Mouse (Mus musculus): ENCODE results near the gene Adamts7.

The Adamts7 gene

DNA sequence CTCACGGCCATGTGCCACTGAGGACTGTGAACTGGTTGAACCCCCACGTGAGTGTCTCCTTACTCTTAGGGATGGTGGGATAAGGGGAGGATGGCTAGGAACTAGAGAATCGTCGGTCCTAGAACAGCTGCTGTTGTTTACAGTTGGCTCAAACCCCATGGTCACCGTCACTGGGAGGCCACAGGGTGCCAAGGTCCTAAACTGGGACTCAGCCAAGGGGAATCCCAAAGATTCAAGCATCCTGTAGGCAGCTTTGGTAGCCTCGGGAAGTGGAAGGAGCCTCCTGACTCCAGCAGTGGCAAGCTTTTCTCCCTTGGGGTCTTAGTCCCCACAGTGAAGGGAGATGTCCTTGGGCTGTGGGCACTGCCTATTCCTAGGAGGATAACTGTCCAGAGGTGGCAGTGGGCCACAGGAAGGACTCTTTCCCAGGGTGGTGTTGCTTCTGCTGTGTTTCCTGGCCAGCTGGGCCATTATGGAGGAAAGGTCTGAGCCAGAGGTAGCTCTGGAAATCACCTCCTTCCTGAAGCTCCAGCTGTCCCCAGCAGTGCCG is 34.3 kb downstream of the Adamts7 start:
- in situ Hi-C loops (cut with MboI, MseI): no loop called here

DNA sequence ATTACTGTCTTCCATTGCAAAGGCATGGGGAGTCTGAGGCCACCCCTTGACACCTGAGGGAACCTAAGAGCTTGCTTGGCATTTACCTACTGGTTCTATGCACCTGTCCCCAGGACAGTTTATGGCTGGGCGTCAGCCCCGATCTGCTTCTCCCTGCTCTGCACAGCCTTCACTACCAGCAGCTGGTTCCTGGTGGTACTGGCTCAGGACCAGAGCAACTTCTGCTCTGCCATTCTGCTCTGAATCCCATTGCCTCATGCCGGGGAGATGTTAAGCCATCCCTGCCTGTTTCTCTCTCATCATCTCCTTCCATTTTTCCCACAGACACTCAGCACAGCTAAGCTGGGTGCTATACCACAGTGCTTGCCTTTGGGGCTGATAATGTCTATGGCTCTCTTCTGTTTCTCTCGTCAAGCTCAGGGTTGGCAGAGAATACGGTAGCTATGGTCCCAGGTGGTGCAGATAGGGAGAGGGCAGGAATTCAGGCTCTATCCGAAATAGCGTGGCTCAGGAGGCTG is 35.1 kb downstream of the Adamts7 start:
- in situ Hi-C loops (cut with MboI, MseI): no loop called here

GRCm38 (mm10) chr9:90198531-90199449 is 35.9 kb downstream of the Adamts7 start:
- in situ Hi-C loops (cut with MboI, MseI): no loop called here

- in situ Hi-C loops (cut with MboI, MseI): no loop called here
Observed at GRCm38 (mm10) chr9:90199611-90200010, 36.7 kb downstream of the Adamts7 start.

DNA sequence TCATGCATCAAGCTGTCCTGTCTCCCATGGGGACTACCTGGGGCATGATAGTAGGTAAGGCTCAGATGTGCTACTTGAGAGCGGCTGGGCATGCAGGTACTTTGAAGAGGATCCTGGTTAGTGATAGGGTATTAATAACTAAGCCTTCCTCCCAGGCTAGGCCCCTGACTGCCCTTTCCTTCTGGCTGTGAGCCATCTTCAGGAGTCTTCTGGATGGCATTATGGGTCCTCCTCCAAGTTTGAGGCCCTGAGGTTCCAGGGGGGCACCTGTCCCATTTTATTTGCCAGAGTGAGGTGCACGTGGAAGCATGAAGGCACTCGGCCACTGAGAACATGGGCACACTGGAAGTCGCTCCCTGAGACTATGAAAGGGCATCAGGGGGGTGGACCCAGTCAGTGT is 37.6 kb downstream of the Adamts7 start:
- in situ Hi-C loops (cut with MboI, MseI): no loop called here

- in situ Hi-C loops (cut with MboI, MseI): no loop called here
Observed at GRCm38 (mm10) chr9:90201096-90201495, 38.2 kb downstream of the Adamts7 start.

DNA sequence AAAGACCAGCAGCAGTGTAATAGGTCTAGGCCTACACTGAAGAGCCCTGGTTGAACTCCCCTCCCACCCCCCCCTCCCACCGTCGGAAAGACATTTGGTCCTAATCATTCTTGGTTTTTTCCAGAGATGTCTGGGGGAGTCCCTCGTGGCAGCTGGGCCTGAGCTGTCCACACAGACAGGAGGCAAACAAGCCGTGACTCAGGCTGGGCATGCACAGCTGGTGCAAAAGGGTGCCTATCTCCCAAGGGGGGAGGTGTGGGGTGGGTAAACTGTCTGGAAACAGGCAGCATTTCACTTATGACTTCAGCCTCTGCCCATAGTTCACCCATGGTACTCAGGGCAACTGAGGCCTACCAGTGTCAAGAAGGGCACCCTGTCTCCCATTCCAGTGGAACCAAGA is 38.7 kb downstream of the Adamts7 start:
- in situ Hi-C loops (cut with MboI, MseI): no loop called here

GRCm38 (mm10) chr9:90203233-90203632 is 40.4 kb downstream of the Adamts7 start:
- in situ Hi-C loops (cut with MboI, MseI): no loop called here

DNA sequence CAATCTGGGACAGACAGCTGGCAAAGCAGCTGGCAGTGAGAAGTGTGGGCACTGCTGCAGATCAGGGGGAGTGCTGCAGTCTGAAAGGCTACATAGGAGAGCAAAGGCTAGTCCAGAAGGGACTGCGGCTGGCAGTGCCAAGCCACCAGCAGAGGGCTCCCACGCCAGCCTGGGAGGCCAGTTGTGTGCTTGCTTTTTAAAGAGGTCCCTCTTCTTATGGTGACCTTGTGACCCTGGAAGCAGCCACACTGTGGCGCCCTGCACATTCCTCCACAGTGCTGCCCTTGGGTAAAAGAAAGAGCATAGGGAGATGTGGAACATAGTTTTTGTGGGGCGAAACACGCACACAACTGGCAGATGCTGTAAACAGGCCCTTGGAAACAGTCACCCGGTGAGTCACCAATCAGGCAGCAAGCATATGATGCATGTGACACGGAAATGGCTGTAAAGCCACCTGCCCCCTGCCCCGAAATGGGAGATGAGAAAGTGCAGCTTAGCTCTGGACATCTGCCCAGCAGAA is 41.6 kb downstream of the Adamts7 start:
- in situ Hi-C loops (cut with MboI, MseI): no loop called here

- in situ Hi-C loops (cut with MboI, MseI): loop anchor here (5.0 kb wide), 1 partner anchor 201 kb away; no protein-coding TSS in a partner anchor
Observed at GRCm38 (mm10) chr9:90206500-90206899, 43.6 kb downstream of the Adamts7 start.

- in situ Hi-C loops (cut with MboI, MseI): loop anchor here (5.0 kb wide), 1 partner anchor 199 kb away; no protein-coding TSS in a partner anchor
Observed at GRCm38 (mm10) chr9:90207808-90208207, 44.9 kb downstream of the Adamts7 start.

GRCm38 (mm10) chr9:90208655-90209054 is 45.8 kb downstream of the Adamts7 start:
- in situ Hi-C loops (cut with MboI, MseI): loop anchor here (5.0 kb wide), 1 partner anchor 199 kb away; no protein-coding TSS in a partner anchor

DNA sequence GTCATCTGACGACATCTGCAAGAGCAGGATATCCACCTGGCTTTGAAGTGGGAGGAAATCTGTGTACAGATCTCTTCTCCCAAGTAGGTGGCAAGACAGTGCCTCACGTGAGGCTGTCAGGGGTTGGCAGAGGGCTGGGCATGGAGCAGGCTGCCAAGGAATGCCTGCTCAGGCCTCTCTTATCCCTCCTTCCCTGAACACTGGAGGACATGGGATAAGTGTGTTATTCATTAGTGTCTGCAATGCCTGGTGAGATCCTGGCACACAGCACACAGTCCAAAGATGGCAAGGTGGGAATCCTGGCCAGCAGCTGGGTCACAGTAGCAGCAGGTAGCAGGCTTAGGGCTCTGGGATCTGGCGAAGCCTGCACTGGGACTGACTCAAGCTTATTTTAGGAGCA is 50.3 kb downstream of the Adamts7 start:
- in situ Hi-C loops (cut with MboI, MseI): loop anchor here (5.0 to 10.0 kb wide), 2 partner anchors 224 to 1572 kb away; no protein-coding TSS in a partner anchor

DNA sequence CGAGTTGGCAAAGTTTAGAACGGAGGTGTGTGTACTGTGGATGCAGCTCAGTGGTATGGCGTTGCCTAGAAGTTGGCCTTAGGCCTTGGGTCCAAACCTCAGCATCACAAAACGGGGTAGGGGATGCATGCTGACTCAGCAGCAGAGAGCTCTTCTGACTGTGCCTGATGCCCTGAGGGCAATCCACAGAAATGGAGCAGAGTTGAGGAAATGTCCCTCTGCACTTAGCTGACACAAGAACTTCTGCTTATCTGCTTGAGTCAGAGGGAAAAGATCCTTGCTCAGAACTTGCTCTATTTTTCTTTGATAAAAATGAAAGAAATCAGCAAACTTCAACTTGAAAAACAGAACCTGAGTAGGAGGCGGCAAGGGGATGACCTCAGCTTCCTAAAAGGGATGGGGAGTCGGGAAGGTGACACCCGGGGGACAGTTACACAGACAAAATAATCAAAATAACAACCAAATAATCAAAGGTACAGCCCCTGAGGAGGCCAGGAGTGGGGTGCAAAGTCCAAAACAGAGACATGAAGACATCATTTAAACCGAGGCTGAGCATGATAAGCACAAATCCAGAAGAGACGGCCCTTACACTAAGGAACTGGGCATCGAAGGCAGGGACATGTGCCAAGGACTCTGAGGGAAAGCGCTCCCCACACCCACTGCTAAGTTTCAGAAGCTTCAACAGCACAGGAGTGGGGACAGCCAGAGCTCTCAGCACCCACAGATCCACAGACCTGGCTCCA is 53.6 kb downstream of the Adamts7 start:
- in situ Hi-C loops (cut with MboI, MseI): loop anchor here (10.0 kb wide), 1 partner anchor 1568 kb away; no protein-coding TSS in a partner anchor

- in situ Hi-C loops (cut with MboI, MseI): loop anchor here (10.0 kb wide), 1 partner anchor 1567 kb away; no protein-coding TSS in a partner anchor
Observed at GRCm38 (mm10) chr9:90217501-90217900, 54.6 kb downstream of the Adamts7 start.

DNA sequence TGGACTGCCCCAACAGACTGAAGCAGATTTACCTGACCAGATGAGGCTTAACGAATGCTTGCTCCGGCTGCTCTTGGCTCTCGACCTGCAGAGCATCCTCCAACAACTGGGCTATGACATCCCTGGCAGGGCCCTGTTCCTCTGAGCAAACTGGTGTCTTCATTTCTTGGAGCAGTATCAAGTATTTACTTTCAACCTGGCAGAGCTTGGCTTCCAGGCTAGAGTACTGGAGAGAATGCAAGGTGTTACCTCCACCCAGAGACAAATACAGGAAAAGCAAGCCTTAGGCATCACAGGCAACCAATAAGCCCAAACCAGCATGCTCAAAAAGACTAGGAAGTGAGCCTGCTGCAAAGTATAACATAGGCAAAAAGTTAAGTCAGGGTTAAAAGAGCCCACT is 59.4 kb downstream of the Adamts7 start:
- in situ Hi-C loops (cut with MboI, MseI): no loop called here

- in situ Hi-C loops (cut with MboI, MseI): no loop called here
Observed at GRCm38 (mm10) chr9:90226081-90226741, 63.3 kb downstream of the Adamts7 start.

DNA sequence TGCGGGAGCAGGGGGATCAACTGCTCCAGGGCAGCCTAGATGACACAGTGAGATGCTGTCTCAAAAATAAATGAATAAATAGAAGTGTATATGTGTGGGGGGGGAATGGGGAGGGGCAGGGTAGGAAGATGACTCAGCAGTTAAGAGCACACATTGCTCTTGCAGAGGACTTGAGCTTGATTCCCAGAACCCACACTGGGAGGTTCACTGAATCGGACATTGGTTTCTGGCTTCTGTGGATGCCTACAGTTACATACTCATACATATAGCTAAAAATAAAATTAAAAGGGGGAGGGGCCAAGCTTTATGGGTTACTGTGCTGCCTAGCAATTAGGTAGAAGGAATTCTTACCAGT is 63.9 kb downstream of the Adamts7 start:
- in situ Hi-C loops (cut with MboI, MseI): no loop called here

DNA sequence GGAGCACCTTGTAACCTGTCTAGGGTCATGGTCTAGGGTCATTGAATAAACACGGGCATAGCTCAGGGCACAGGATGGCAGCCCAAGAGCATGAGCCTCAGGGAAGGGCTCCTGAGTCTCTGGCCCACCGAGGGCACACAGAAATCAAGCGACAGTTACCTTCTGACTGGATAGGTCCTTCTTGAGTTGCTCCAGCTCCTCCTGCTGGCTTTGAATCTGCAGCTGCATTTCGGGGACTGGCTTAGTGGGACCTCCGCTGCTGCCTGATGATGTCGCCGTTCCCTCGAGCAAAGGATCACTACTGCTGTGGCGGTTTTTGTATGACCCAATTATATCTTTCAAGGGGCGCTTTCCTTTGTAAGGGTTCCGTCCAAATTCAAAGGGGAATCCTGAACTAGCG is 64.3 kb downstream of the Adamts7 start:
- in situ Hi-C loops (cut with MboI, MseI): no loop called here

DNA sequence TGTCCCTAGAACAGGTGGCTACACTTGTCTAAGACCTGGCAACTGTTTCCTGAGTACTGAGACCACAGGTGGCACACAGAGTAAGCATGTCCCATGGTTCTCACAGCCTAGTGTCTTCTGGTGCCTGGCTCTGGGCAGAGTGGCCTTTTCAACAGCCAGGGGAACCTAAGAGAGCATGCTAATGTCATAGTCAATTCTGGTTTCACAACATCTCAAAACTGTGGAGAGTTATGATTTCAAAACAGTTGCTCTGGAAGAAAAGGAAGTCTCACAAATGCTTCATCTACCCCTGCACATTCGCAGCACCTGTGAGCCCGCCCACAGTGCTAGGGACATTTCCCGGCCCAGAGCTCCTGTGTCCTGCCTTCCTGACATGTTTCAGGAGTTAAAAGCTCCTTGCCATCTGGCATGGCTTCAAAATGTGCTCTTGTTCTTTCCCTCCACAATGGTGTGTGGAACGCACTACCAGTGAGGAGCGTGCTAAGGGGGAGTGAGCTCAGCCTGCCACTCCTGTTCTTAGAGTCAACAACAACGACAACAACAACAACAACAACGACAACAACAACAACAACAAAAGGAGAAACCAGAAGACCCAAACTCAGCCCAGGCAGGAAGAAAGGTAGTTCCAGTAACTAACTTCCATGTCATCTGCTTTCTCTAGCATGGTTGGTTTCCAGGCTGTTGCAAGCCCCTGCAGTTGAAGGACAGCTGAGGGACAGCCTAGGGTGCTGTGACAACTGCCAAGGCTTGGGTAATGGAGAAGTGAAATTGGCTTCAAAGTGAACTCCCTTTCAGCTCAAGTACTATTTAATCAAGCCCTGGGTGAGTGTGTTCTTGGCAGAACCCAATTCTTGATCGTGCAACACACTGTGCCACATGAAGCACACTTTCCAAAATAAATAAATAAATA is 70.2 kb downstream of the Adamts7 start:
- in situ Hi-C loops (cut with MboI, MseI): no loop called here

Data from regulatory T cell (primary cell).